Mouse (Mus musculus): ENCODE results near the gene Tctex1d4. TPM values are rescaled to one million over a fixed set of nuclear protein-coding genes. Genes with fewer than 3 reads are reported as not detected.

Tctex1d4 gene
- polyA plus RNA-seq, 1 experiment from 2014 or later, result 0.11 TPM

- Histone ChIP-seq H3K27ac (ENCODE audit: low read length) (no peak overlapping the region), H3K27me3 (ENCODE audit: control insufficient read depth, insufficient read depth, low read depth, low read length) (peaks cover 24% of the 10 kb centered on the region), H3K9me3 (replicated peaks; ENCODE audit: control insufficient read depth, low read length) (no peaks in the 10 kb centered on the region), H3K4me1 (ENCODE audit: control insufficient read depth, low read depth, low read length) (peaks cover 10% of the 10 kb centered on the region), H3K36me3 (ENCODE audit: control insufficient read depth, insufficient read depth) (no peaks in the 10 kb centered on the region), H3K4me3 (ENCODE audit: low read depth, low read length) (no peak overlapping the region), H3K9ac (ENCODE audit: low read depth, low read length) (no peak overlapping the region), H3K4me2 (ENCODE audit: low read depth, low read length) (no peak overlapping the region)
- 53% methylated on average over 4 of the region's 4 CpGs for whole genome bisulfite sequencing (ENCODE audit: insufficient replicate concordance)
- ATAC-seq (ENCODE audit: low read depth), result no peak
Observed at GRCm38 (mm10) chr4:117100036-117100435, 26.6 kb upstream of the Tctex1d4 start.

GRCm38 (mm10) chr4:117101218-117101617, 25.4 kb upstream of the Tctex1d4 start:
- ATAC-seq (ENCODE audit: low read depth), result no peak
- H3K27ac ChIP-seq (ENCODE audit: low read length), result no peak overlapping the region
- no peak overlapping the region for H3K9ac ChIP-seq (ENCODE audit: low read depth, low read length)
- H3K4me3 ChIP-seq (ENCODE audit: low read depth, low read length), result no peak overlapping the region
- 38% methylated on average over 7 of the region's 7 CpGs for WGBS (ENCODE audit: insufficient replicate concordance)
- H3K27me3 ChIP-seq (ENCODE audit: control insufficient read depth, insufficient read depth, low read depth, low read length), result peaks cover 14% of the 10 kb centered on the region
- H3K4me2 ChIP-seq (ENCODE audit: low read depth, low read length), result no peak overlapping the region
- no peaks in the 10 kb centered on the region for H3K36me3 ChIP-seq (ENCODE audit: control insufficient read depth, insufficient read depth)
- H3K9me3 ChIP-seq (replicated peaks; ENCODE audit: control insufficient read depth, low read length), result no peaks in the 10 kb centered on the region
- peaks cover 1% of the 10 kb centered on the region for H3K4me1 ChIP-seq (ENCODE audit: control insufficient read depth, low read depth, low read length)

GRCm38 (mm10) chr4:117104672-117105071, 21.9 kb upstream of the Tctex1d4 start:
- no peaks in the 10 kb centered on the region for H3K27me3 ChIP-seq (ENCODE audit: control insufficient read depth, insufficient read depth, low read depth, low read length)
- H3K9ac ChIP-seq (ENCODE audit: low read depth, low read length), result no peak overlapping the region
- 58% methylated on average over 10 of the region's 10 CpGs for WGBS (ENCODE audit: insufficient replicate concordance)
- H3K4me1 ChIP-seq (ENCODE audit: control insufficient read depth, low read depth, low read length), result no peaks in the 10 kb centered on the region
- no peak for ATAC-seq (ENCODE audit: low read depth)
- H3K27ac ChIP-seq (ENCODE audit: low read length), result no peak overlapping the region
- H3K4me2 ChIP-seq (ENCODE audit: low read depth, low read length), result no peak overlapping the region
- H3K36me3 ChIP-seq (ENCODE audit: control insufficient read depth, insufficient read depth), result no peaks in the 10 kb centered on the region
- no peaks in the 10 kb centered on the region for H3K9me3 ChIP-seq (replicated peaks; ENCODE audit: control insufficient read depth, low read length)
- no peak overlapping the region for H3K4me3 ChIP-seq (ENCODE audit: low read depth, low read length)

GRCm38 (mm10) chr4:117105127-117105526, 21.5 kb upstream of the Tctex1d4 start:
- H3K9ac ChIP-seq (ENCODE audit: low read depth, low read length), result no peak overlapping the region
- no peak for ATAC-seq (ENCODE audit: low read depth)
- H3K4me1 ChIP-seq (ENCODE audit: control insufficient read depth, low read depth, low read length), result no peaks in the 10 kb centered on the region
- H3K27ac ChIP-seq (ENCODE audit: low read length), result no peak overlapping the region
- H3K9me3 ChIP-seq (replicated peaks; ENCODE audit: control insufficient read depth, low read length), result no peaks in the 10 kb centered on the region
- no peak overlapping the region for H3K4me2 ChIP-seq (ENCODE audit: low read depth, low read length)
- 63% methylated on average over 10 of the region's 10 CpGs for WGBS (ENCODE audit: insufficient replicate concordance)
- H3K4me3 ChIP-seq (ENCODE audit: low read depth, low read length), result no peak overlapping the region
- H3K27me3 ChIP-seq (ENCODE audit: control insufficient read depth, insufficient read depth, low read depth, low read length), result no peaks in the 10 kb centered on the region
- no peaks in the 10 kb centered on the region for H3K36me3 ChIP-seq (ENCODE audit: control insufficient read depth, insufficient read depth)

- Histone ChIP-seq H3K9ac (ENCODE audit: low read depth, low read length) (no peak overlapping the region), H3K4me3 (ENCODE audit: low read depth, low read length) (no peak overlapping the region), H3K4me2 (ENCODE audit: low read depth, low read length) (no peak overlapping the region), H3K27me3 (ENCODE audit: control insufficient read depth, insufficient read depth, low read depth, low read length) (no peaks in the 10 kb centered on the region), H3K36me3 (ENCODE audit: control insufficient read depth, insufficient read depth) (no peaks in the 10 kb centered on the region), H3K9me3 (replicated peaks; ENCODE audit: control insufficient read depth, low read length) (no peaks in the 10 kb centered on the region), H3K27ac (ENCODE audit: low read length) (no peak overlapping the region), H3K4me1 (ENCODE audit: control insufficient read depth, low read depth, low read length) (no peaks in the 10 kb centered on the region)
- ATAC-seq (ENCODE audit: low read depth), result no peak
- 77% methylated on average over 16 of the region's 18 CpGs for WGBS (ENCODE audit: insufficient replicate concordance)
Observed at GRCm38 (mm10) chr4:117107813-117108523, 18.6 kb upstream of the Tctex1d4 start.

- H3K27ac ChIP-seq (ENCODE audit: low read length), result no peak overlapping the region
- H3K36me3 ChIP-seq (ENCODE audit: control insufficient read depth, insufficient read depth), result no peaks in the 10 kb centered on the region
- H3K4me2 ChIP-seq (ENCODE audit: low read depth, low read length), result no peak overlapping the region
- ATAC-seq (ENCODE audit: low read depth), result no peak
- WGBS (ENCODE audit: insufficient replicate concordance), result 85% methylated on average over 6 of the region's 6 CpGs
- no peak overlapping the region for H3K9ac ChIP-seq (ENCODE audit: low read depth, low read length)
- H3K27me3 ChIP-seq (ENCODE audit: control insufficient read depth, insufficient read depth, low read depth, low read length), result no peaks in the 10 kb centered on the region
- H3K4me1 ChIP-seq (ENCODE audit: control insufficient read depth, low read depth, low read length), result no peaks in the 10 kb centered on the region
- H3K4me3 ChIP-seq (ENCODE audit: low read depth, low read length), result no peak overlapping the region
- no peaks in the 10 kb centered on the region for H3K9me3 ChIP-seq (replicated peaks; ENCODE audit: control insufficient read depth, low read length)
Observed at GRCm38 (mm10) chr4:117108524-117108849, 18.1 kb upstream of the Tctex1d4 start.

GRCm38 (mm10) chr4:117109330-117109729, 17.3 kb upstream of the Tctex1d4 start:
- WGBS (ENCODE audit: insufficient replicate concordance), result 80% methylated on average over 25 of the region's 25 CpGs
- H3K27ac ChIP-seq (ENCODE audit: low read length), result no peak overlapping the region
- ATAC-seq (ENCODE audit: low read depth), result no peak

GRCm38 (mm10) chr4:117110249-117110648, 16.3 kb upstream of the Tctex1d4 start:
- Histone ChIP-seq H3K4me2 (ENCODE audit: low read depth, low read length) (no peak overlapping the region), H3K27ac (ENCODE audit: low read length) (no peak overlapping the region), H3K4me3 (ENCODE audit: low read depth, low read length) (no peak overlapping the region), H3K27me3 (ENCODE audit: control insufficient read depth, insufficient read depth, low read depth, low read length) (no peaks in the 10 kb centered on the region), H3K9ac (ENCODE audit: low read depth, low read length) (no peak overlapping the region), H3K36me3 (ENCODE audit: control insufficient read depth, insufficient read depth) (no peaks in the 10 kb centered on the region), H3K9me3 (replicated peaks; ENCODE audit: control insufficient read depth, low read length) (no peaks in the 10 kb centered on the region), H3K4me1 (ENCODE audit: control insufficient read depth, low read depth, low read length) (no peaks in the 10 kb centered on the region)
- 76% methylated on average over 13 of the region's 13 CpGs for WGBS (ENCODE audit: insufficient replicate concordance)
- no peak for ATAC-seq (ENCODE audit: low read depth)

More at GRCm38 (mm10) chr4:117109330-117109729, 17.3 kb upstream of the Tctex1d4 start:
- H3K36me3 ChIP-seq (ENCODE audit: control insufficient read depth, insufficient read depth), result no peaks in the 10 kb centered on the region
- no peaks in the 10 kb centered on the region for H3K4me1 ChIP-seq (ENCODE audit: control insufficient read depth, low read depth, low read length)
- H3K27me3 ChIP-seq (ENCODE audit: control insufficient read depth, insufficient read depth, low read depth, low read length), result no peaks in the 10 kb centered on the region
- no peak overlapping the region for H3K4me2 ChIP-seq (ENCODE audit: low read depth, low read length)
- H3K9me3 ChIP-seq (replicated peaks; ENCODE audit: control insufficient read depth, low read length), result no peaks in the 10 kb centered on the region
- H3K9ac ChIP-seq (ENCODE audit: low read depth, low read length), result no peak overlapping the region
- H3K4me3 ChIP-seq (ENCODE audit: low read depth, low read length), result no peak overlapping the region

GRCm38 (mm10) chr4:117110985-117111384, 15.6 kb upstream of the Tctex1d4 start:
- Histone ChIP-seq H3K4me2 (ENCODE audit: low read depth, low read length) (no peak overlapping the region), H3K9me3 (replicated peaks; ENCODE audit: control insufficient read depth, low read length) (no peaks in the 10 kb centered on the region), H3K27ac (ENCODE audit: low read length) (no peak overlapping the region), H3K27me3 (ENCODE audit: control insufficient read depth, insufficient read depth, low read depth, low read length) (no peaks in the 10 kb centered on the region), H3K9ac (ENCODE audit: low read depth, low read length) (no peak overlapping the region), H3K4me3 (ENCODE audit: low read depth, low read length) (no peak overlapping the region), H3K36me3 (ENCODE audit: control insufficient read depth, insufficient read depth) (no peaks in the 10 kb centered on the region), H3K4me1 (ENCODE audit: control insufficient read depth, low read depth, low read length) (no peaks in the 10 kb centered on the region)
- no peak for ATAC-seq (ENCODE audit: low read depth)
- WGBS (ENCODE audit: insufficient replicate concordance), result 73% methylated on average over 11 of the region's 11 CpGs

Data from liver, embryonic 16.5 days (tissue).